Mouse (Mus musculus) brain, embryonic 14.5 days (tissue): Measurements from ENCODE around the gene Ptpro.

Source experiments
- CTCF ChIP-seq: fragments of 200-500 bp; IDR thresholded peaks from 2 replicates; pipeline ENCODE4 v1.5.1; 2012; ENCODE audit warnings: inconsistent platforms, mild to moderate bottlenecking, moderate library complexity, borderline replicate concordance; ENCODE audit not compliant: insufficient read depth, insufficient read length; ENCODE audit errors: extremely low read depth
- POLR2A ChIP-seq: fragments of 200-500 bp; IDR thresholded peaks from 2 replicates; pipeline ENCODE4 v1.6.1; 2012; ENCODE audit warnings: mild to moderate bottlenecking, inconsistent platforms, borderline replicate concordance; ENCODE audit not compliant: poor library complexity, insufficient read depth, insufficient read length, severe bottlenecking; ENCODE audit errors: extremely low read depth

DNA sequence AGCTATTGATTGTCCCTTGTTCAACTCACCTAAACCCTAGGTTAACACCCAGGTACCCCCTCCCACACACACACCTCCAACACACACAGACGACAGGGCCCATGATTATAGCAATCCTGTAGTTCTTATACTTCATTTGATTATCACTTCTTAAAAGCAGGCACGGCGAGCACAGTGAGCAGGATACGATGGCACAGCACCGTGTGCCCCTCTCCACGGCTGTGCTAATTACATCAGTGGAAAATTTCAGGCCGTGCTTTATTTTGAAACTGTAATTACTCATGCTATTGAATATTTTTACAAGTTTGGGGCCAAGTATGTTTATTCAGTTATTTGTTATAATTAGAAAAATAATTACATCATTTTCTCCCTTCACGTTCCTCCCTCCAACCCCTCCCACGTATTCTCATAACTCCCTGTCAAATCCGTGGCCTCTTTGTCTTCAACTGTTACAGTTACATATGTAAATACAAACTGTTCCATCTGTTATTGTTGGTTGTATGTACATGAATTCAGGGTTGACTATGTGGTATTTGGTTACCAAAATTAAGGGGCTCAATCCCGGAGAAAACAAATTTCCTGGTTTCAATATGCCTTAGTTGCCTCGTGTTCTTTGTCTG lies 66.2 kb downstream of the Ptpro start:
- TF ChIP-seq POLR2A: no peak
- TF ChIP-seq CTCF: no peak
